Mouse (Mus musculus) myocyte (in vitro differentiated cells): ENCODE results near the gene Stk11. TPM values are rescaled to one million over a fixed set of nuclear protein-coding genes. Genes with fewer than 3 reads are reported as not detected.
A peak's percentile ranks its signal among the peaks of the same experiment; 100 is the strongest.

Experiments
- H3K27me3 ChIP-seq: one replicate; pipeline ENCODE4 v1.6.1; 2011; ENCODE audit not compliant: control insufficient read depth, insufficient read depth, insufficient read length
- H3K36me3 ChIP-seq: one replicate; pipeline ENCODE4 v1.6.1; 2011; ENCODE audit not compliant: control insufficient read depth, insufficient read depth
- H3K4me2 ChIP-seq: one replicate; pipeline ENCODE4 v1.6.1; 2011; ENCODE audit warnings: low read depth, control low read depth
- H3K4me3 ChIP-seq: one replicate; pipeline ENCODE4 v1.5.1; 2011; ENCODE audit warnings: mild to moderate bottlenecking, control low read depth, moderate library complexity
- H3K79me2 ChIP-seq: one replicate; pipeline ENCODE4 v1.6.1; 2011; ENCODE audit not compliant: control insufficient read depth, insufficient read depth
- H3ac ChIP-seq: one replicate; pipeline ENCODE4 v1.6.1; 2011; ENCODE audit not compliant: control insufficient read depth, insufficient read length
- CEBPB ChIP-seq: IDR thresholded peaks from 2 replicates; pipeline ENCODE4 v1.6.1; 2011; ENCODE audit warnings: mild to moderate bottlenecking, moderate library complexity; ENCODE audit not compliant: poor library complexity, insufficient read depth, severe bottlenecking
- E2F4 ChIP-seq: IDR thresholded peaks from one replicate; pipeline ENCODE4 v1.6.1; 2011; ENCODE audit warnings: mild to moderate bottlenecking, control low read depth, moderate library complexity; ENCODE audit not compliant: insufficient read depth
- MAX ChIP-seq: IDR thresholded peaks from one replicate; pipeline ENCODE4 v1.6.1; 2011; ENCODE audit warnings: low read depth, mild to moderate bottlenecking, control low read depth
- MYOD1 ChIP-seq, 3 experiments: IDR thresholded peaks; one replicate each; pipeline ENCODE4 v1.6.1; 2011; ENCODE audit warnings: control low read depth in 2 of 3, low read depth in 2 of 3, mild to moderate bottlenecking in 2 of 3, moderate library complexity in 1 of 3; ENCODE audit not compliant: insufficient read length in 2 of 3, control insufficient read depth in 1 of 3
- MYOG ChIP-seq, 3 experiments: IDR thresholded peaks; one replicate each; pipeline ENCODE4 v1.6.1; 2011; ENCODE audit warnings: control low read depth in 2 of 3, low read depth in 2 of 3, mild to moderate bottlenecking in 2 of 3; ENCODE audit not compliant: insufficient read length in 2 of 3, control insufficient read depth in 1 of 3, insufficient read depth in 1 of 3
- POLR2A ChIP-seq: IDR thresholded peaks from one replicate; pipeline ENCODE4 v1.6.1; 2011; ENCODE audit warnings: low read depth, mild to moderate bottlenecking, control low read depth, moderate library complexity; ENCODE audit not compliant: insufficient read length
- POLR2AphosphoS2 ChIP-seq: IDR thresholded peaks from one replicate; pipeline ENCODE4 v1.6.1; 2011; ENCODE audit warnings: low read depth, control low read depth; ENCODE audit not compliant: insufficient read length
- REST ChIP-seq: IDR thresholded peaks from one replicate; pipeline ENCODE4 v1.6.1; 2011; ENCODE audit warnings: mild to moderate bottlenecking, control low read depth, moderate library complexity; ENCODE audit not compliant: insufficient read depth, insufficient read length
- SRF ChIP-seq: IDR thresholded peaks from one replicate; pipeline ENCODE4 v1.6.1; 2011; ENCODE audit warnings: low read depth; ENCODE audit not compliant: control insufficient read depth, insufficient read length
- TCF12 ChIP-seq: IDR thresholded peaks from one replicate; pipeline ENCODE4 v1.6.1; 2011; ENCODE audit warnings: mild to moderate bottlenecking, control low read depth; ENCODE audit not compliant: poor library complexity, insufficient read depth, severe bottlenecking
- TCF3 ChIP-seq: IDR thresholded peaks from one replicate; pipeline ENCODE4 v1.6.1; 2011; ENCODE audit warnings: low read depth, control low read depth; ENCODE audit not compliant: insufficient read length
- USF1 ChIP-seq: IDR thresholded peaks from one replicate; pipeline ENCODE4 v1.6.1; 2011; ENCODE audit warnings: low read depth, mild to moderate bottlenecking, control low read depth, moderate library complexity
- polyA plus RNA-seq: library from polyadenylated mRNA; unstranded; fragments of >200 nt; fragmentation: generic; extraction: Trizol; gene quantifications from one replicate; pipeline ENCODE4 v1.2.1, GENCODE M21; 2012; ENCODE audit warnings: missing spikeins

Gene Stk11
- polyA plus RNA-seq, 1 experiment: 150 TPM

GRCm38 (mm10) chr10:80148610-80149290 lies 33.1 kb downstream of the Stk11 start:
- Histone ChIP-seq H3K27me3 (no peaks in the 10 kb centered on the region), H3K4me3 (peak overlapping the region; percentile 100), H3K79me2 (peaks cover 58% of the 10 kb centered on the region), H3ac (peak overlapping the region; percentile 69), H3K4me2 (peak overlapping the region; percentile 27), H3K36me3 (peaks cover 32% of the 10 kb centered on the region)
- TF ChIP-seq USF1 (no peak), TCF12 (no peak), REST (no peak), E2F4 (peak; percentile 44), MAX (no peak), TCF3 (no peak), MYOD1 (IDR thresholded peaks at IDR 0.05; ENCODE audit: control insufficient read depth in 1 of 3, insufficient read length in 2 of 3, low read depth in 2 of 3) (peak in 2 of 3 experiments; percentile 17 to 19), CEBPB (no peak), MYOG (IDR thresholded peaks at IDR 0.05; ENCODE audit: control insufficient read depth in 1 of 3, insufficient read depth in 1 of 3, insufficient read length in 2 of 3, low read depth in 2 of 3) (peak in 2 of 3 experiments; percentile 15 to 18), POLR2AphosphoS2 (peak; percentile 32), POLR2A (peak; percentile 44), SRF (peak; percentile 42)

GRCm38 (mm10) chr10:80149291-80150225 lies 34.0 kb downstream of the Stk11 start:
- H3K27me3 ChIP-seq: no peaks in the 10 kb centered on the region
- TF ChIP-seq POLR2A (peak; percentile 91), MAX (no peak), TCF3 (no peak), E2F4 (no peak), MYOD1 (IDR thresholded peaks at IDR 0.05; ENCODE audit: control insufficient read depth in 1 of 3, insufficient read length in 2 of 3, low read depth in 2 of 3) (no peak), TCF12 (no peak), MYOG (IDR thresholded peaks at IDR 0.05; ENCODE audit: control insufficient read depth in 1 of 3, insufficient read depth in 1 of 3, insufficient read length in 2 of 3, low read depth in 2 of 3) (peak in 1 of 3 experiments; percentile 1), POLR2AphosphoS2 (peak; percentile 96), USF1 (peak; percentile 86), REST (peak; percentile 16)
- H3K36me3 ChIP-seq: peaks cover 31% of the 10 kb centered on the region
- peak overlapping the region; percentile 100 for H3K4me3 ChIP-seq
- H3K79me2 ChIP-seq: peaks cover 58% of the 10 kb centered on the region
- peak overlapping the region; percentile 69 for H3ac ChIP-seq
- peak overlapping the region; percentile 61 for H3K4me2 ChIP-seq

- peak overlapping the region; percentile 69 for H3ac ChIP-seq
- peak overlapping the region; percentile 97 for H3K4me2 ChIP-seq
- H3K79me2 ChIP-seq: peaks cover 59% of the 10 kb centered on the region
- H3K27me3 ChIP-seq: no peaks in the 10 kb centered on the region
- peaks cover 32% of the 10 kb centered on the region for H3K36me3 ChIP-seq
- peak overlapping the region; percentile 100 for H3K4me3 ChIP-seq
- TF ChIP-seq CEBPB: no peak
- TF ChIP-seq REST: no peak
- TF ChIP-seq POLR2AphosphoS2: peak; percentile 79
These were observed 34.9 kb downstream of the Stk11 start for GRCm38 (mm10) chr10:80150226-80151210.

- no peaks in the 10 kb centered on the region for H3K27me3 ChIP-seq
- H3K4me2 ChIP-seq: peak overlapping the region; percentile 97
- no peak for TF ChIP-seq MAX
- peak; percentile 20 for TF ChIP-seq USF1
- TF ChIP-seq CEBPB: no peak
- no peak for TF ChIP-seq MYOG (IDR thresholded peaks at IDR 0.05; ENCODE audit: control insufficient read depth in 1 of 3, insufficient read depth in 1 of 3, insufficient read length in 2 of 3, low read depth in 2 of 3)
- TF ChIP-seq REST: no peak
- TF ChIP-seq MYOD1 (IDR thresholded peaks at IDR 0.05; ENCODE audit: control insufficient read depth in 1 of 3, insufficient read length in 2 of 3, low read depth in 2 of 3): no peak
- peak; percentile 85 for TF ChIP-seq POLR2AphosphoS2
- no peak for TF ChIP-seq E2F4
- TF ChIP-seq POLR2A: peak; percentile 60
- peaks cover 59% of the 10 kb centered on the region for H3K79me2 ChIP-seq
- peak overlapping the region; percentile 100 for H3K4me3 ChIP-seq
- peaks cover 41% of the 10 kb centered on the region for H3K36me3 ChIP-seq
- H3ac ChIP-seq: peak overlapping the region; percentile 69
These were observed 35.8 kb downstream of the Stk11 start for GRCm38 (mm10) chr10:80151211-80152034.
